Mouse (Mus musculus) c-Kit-positive CD71-positive TER-119-negative erythroid progenitor cells, embryonic 14.5 days (primary cell): ENCODE measurements around the gene Zfp821.
A peak's percentile ranks its signal among the peaks of the same experiment; 100 is the strongest.
"Not testable (repeated sequence)": the region's sequence is repeated elsewhere in the genome, so short reads cannot be mapped to it uniquely, and the experiment has no call there.

ENCODE experiments used
- DNase-seq: peaks from one replicate; pipeline ENCODE4 v3.0.0-alpha.2; 2013; ENCODE audit warnings: low read depth

The Zfp821 gene

GRCm38 (mm10) chr8:109714961-109715360 is 9.6 kb downstream of the Zfp821 start:
- DNase-seq, result no peak

GRCm38 (mm10) chr8:109725106-109725505 is 19.8 kb downstream of the Zfp821 start:
- no peak for DNase-seq

GRCm38 (mm10) chr8:109731012-109731411 is 25.7 kb downstream of the Zfp821 start:
- DNase-seq, result no peak

- DNase-seq, result no peak
Observed at GRCm38 (mm10) chr8:109734018-109734417, 28.7 kb downstream of the Zfp821 start.

- no peak for DNase-seq
Observed at GRCm38 (mm10) chr8:109736819-109737218, 31.5 kb downstream of the Zfp821 start.

- DNase-seq, result peak; percentile 74
Observed at GRCm38 (mm10) chr8:109737237-109738048, 32.1 kb downstream of the Zfp821 start, which contains the start of gene Atxn1l. Gene Atxn1l (minus strand): TSS chr8:109737739.

- no peak for DNase-seq
Observed at GRCm38 (mm10) chr8:109738049-109738380, 32.7 kb downstream of the Zfp821 start.

GRCm38 (mm10) chr8:109747468-109748199 is 42.3 kb downstream of the Zfp821 start:
- DNase-seq, result no peak

- DNase-seq, result no peak
Observed at GRCm38 (mm10) chr8:109750274-109750673, 44.9 kb downstream of the Zfp821 start.

GRCm38 (mm10) chr8:109750699-109751098 is 45.4 kb downstream of the Zfp821 start:
- DNase-seq, result peak; percentile 23

GRCm38 (mm10) chr8:109751731-109752485 is 46.6 kb downstream of the Zfp821 start:
- no peak for DNase-seq

GRCm38 (mm10) chr8:109754696-109755095 is 49.4 kb downstream of the Zfp821 start:
- no peak for DNase-seq

GRCm38 (mm10) chr8:109755554-109755953 is 50.2 kb downstream of the Zfp821 start:
- DNase-seq, result not testable (repeated sequence)

- DNase-seq, result no peak
Observed at GRCm38 (mm10) chr8:109756849-109757248, 51.5 kb downstream of the Zfp821 start.

GRCm38 (mm10) chr8:109759426-109759825 is 54.1 kb downstream of the Zfp821 start:
- DNase-seq, result no peak

- no peak for DNase-seq
Observed at GRCm38 (mm10) chr8:109760221-109760620, 54.9 kb downstream of the Zfp821 start.

GRCm38 (mm10) chr8:109764031-109764430 is 58.7 kb downstream of the Zfp821 start:
- DNase-seq, result no peak

- no peak for DNase-seq
Observed at GRCm38 (mm10) chr8:109766081-109766480, 60.7 kb downstream of the Zfp821 start.

- no peak for DNase-seq
Observed at GRCm38 (mm10) chr8:109773154-109773553, 67.8 kb downstream of the Zfp821 start.
